Mouse (Mus musculus) thymus, adult 2 months (tissue): ENCODE results near the gene Gm45713. TPM values are rescaled to one million over a fixed set of nuclear protein-coding genes. Genes with fewer than 3 reads are reported as not detected.
"Not testable (repeated sequence)": the region's sequence is repeated elsewhere in the genome, so short reads cannot be mapped to it uniquely, and the experiment has no call there.

Experiments
- DNase-seq: peaks from one replicate; pipeline ENCODE4 v3.0.0; 2021
- H3K27ac ChIP-seq: fragments of 200-500 bp; 2 replicates; pipeline ENCODE4 v1.5.1; 2012; ENCODE audit warnings: low read length, control low read depth; ENCODE audit not compliant: control insufficient read depth, insufficient read depth
- H3K27me3 ChIP-seq: fragments of 200-500 bp; 2 replicates; pipeline ENCODE4 v1.6.1; 2012; ENCODE audit warnings: mild to moderate bottlenecking, low read length, moderate library complexity, mixed read lengths; ENCODE audit not compliant: control insufficient read depth, insufficient read depth
- H3K36me3 ChIP-seq: fragments of 200-500 bp; 2 replicates; pipeline ENCODE4 v1.6.1; 2012; ENCODE audit warnings: mild to moderate bottlenecking, low read length, moderate library complexity; ENCODE audit not compliant: control insufficient read depth, insufficient read depth
- H3K4me1 ChIP-seq: fragments of 200-500 bp; replicated peaks from 2 replicates; pipeline ENCODE4 v1.6.1; 2012; ENCODE audit warnings: low read length; ENCODE audit not compliant: control insufficient read depth, insufficient read depth
- H3K4me3 ChIP-seq: fragments of 200-500 bp; 2 replicates; pipeline ENCODE4 v1.5.1; 2012; ENCODE audit warnings: mild to moderate bottlenecking, low read length, control low read depth, moderate library complexity; ENCODE audit not compliant: control insufficient read depth, insufficient read depth
- CTCF ChIP-seq: fragments of 200-500 bp; IDR thresholded peaks from 2 replicates; pipeline ENCODE4 v1.5.1; 2012; ENCODE audit warnings: mild to moderate bottlenecking, control low read depth, low read length, moderate library complexity, borderline replicate concordance; ENCODE audit not compliant: control insufficient read depth, poor library complexity, insufficient read depth; ENCODE audit errors: extremely low read depth
- POLR2A ChIP-seq: fragments of 200-500 bp; IDR thresholded peaks from 2 replicates; pipeline ENCODE4 v1.6.1; 2012; ENCODE audit warnings: mild to moderate bottlenecking, low read length, control low read depth, moderate library complexity; ENCODE audit not compliant: control insufficient read depth, poor library complexity, insufficient read depth; ENCODE audit errors: extremely low read depth
- WGBS: fragments of 180-500 bp; shearing (Covaris S2); methylation state at CpG from one replicate; pipeline ENCODE4 v1.1.7; 2018; 5-methylcytosine and 5-hydroxymethylcytosine counted together
- polyA plus RNA-seq: library from polyadenylated mRNA; depleted of rRNA; stranded (reverse); fragments of >200 nt; gene quantifications from 2 replicates; pipeline ENCODE4 v1.2.3, GENCODE M21; 2012

Gm45713 gene
- polyA plus RNA-seq, 1 experiment, result 0.27 TPM

DNA sequence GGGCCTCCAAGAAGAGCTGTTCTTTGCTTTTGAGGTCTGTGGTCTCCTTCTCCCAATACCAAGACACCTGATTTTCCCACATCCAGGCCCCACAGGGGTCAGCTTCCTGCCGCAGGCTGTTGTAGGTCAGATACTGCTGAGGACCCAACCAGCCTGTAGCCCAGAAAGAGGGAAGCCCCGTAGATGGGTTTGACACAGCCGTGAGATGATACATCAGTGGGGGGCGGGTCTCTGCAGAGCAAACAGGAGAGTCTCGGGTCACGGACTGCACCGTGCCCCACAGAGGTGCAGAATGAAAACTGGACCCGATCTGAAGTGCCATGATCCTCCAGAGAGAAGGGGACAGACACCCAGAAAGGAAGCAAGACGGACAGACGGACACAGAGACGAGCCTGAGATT, 33.6 kb downstream of the Gm45713 start:
- no peak overlapping the region for H3K27ac ChIP-seq
- no peaks in the 10 kb centered on the region for H3K27me3 ChIP-seq

DNA sequence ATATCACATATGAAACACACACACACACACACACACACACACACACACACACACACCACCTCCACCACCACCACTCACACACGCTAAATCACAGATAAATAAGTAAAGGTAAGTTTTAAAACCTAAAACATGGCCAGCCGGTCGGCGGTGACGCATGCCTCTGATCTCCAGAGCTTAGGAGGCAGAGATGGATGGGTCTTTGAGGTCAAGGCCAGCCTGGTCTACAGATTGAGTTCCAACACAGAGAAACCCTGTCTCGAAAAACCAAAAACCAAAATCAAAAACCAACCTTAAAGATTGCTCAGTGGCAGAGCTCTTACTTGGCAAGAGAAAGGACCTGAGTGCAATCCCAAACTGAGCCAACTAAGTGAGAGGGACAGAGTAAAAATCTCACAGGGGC, 36.0 kb downstream of the Gm45713 start:
- Histone ChIP-seq H3K27me3 (no peaks in the 10 kb centered on the region), H3K36me3 (no peaks in the 10 kb centered on the region), H3K4me3 (no peak overlapping the region), H3K4me1 (no peaks in the 10 kb centered on the region), H3K27ac (no peak overlapping the region)
- WGBS, result 94% methylated on average over 6 of the region's 6 CpGs
- TF ChIP-seq POLR2A, result no peak
- TF ChIP-seq CTCF, result no peak
- no peak for DNase-seq

More for the DNA sequence above, 33.6 kb downstream of the Gm45713 start:
- Histone ChIP-seq H3K4me3 (no peak overlapping the region), H3K4me1 (0 out of 2 replicates have a peak, but pooled peaks cover 2% of the 10 kb centered on the region), H3K36me3 (no peaks in the 10 kb centered on the region)
- TF ChIP-seq POLR2A (no peak), CTCF (no peak)
- 66% methylated on average over 11 of the region's 11 CpGs for WGBS
- no peak for DNase-seq

DNA sequence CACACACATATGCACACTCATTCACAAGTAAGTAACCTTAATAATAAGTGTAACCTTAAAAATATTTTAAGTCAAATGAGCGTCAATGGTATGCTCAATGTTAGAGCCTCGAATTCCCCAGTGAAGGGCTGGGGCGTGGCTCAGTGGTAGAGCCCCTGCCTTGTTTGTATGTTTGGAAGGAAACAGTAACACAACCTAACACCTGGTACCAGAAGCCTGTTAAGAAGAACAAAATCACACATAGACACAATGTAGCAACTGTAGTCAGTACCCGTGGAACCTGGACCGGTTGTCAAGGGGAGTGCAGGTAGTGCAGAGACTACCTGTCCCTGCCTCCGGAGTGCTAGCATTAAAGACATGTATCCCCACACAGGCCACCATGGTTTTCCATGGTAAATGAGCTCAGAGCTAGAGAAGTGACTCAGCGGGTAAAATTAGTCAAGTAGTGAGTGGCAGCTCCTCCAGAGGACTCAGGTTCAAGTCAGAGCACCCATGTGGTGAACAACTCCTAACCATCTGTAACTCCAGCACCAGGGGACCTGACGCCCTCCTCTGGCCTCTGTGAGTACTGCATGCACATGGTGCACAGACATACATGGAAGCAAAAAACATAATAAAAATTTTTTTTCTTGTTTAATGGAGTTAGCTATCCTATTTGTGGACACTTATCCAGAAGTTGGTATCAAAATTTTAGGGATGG, 37.3 kb downstream of the Gm45713 start:
- Histone ChIP-seq H3K4me1 (no peaks in the 10 kb centered on the region; the same call in 1 of the 2 replicates), H3K27me3 (no peaks in the 10 kb centered on the region), H3K4me3 (no peak overlapping the region), H3K36me3 (no peaks in the 10 kb centered on the region), H3K27ac (no peak overlapping the region)
- no peak for DNase-seq
- no peak for TF ChIP-seq POLR2A
- TF ChIP-seq CTCF, result no peak
- whole genome bisulfite sequencing, result 94% methylated on average over 8 of the region's 8 CpGs

DNA sequence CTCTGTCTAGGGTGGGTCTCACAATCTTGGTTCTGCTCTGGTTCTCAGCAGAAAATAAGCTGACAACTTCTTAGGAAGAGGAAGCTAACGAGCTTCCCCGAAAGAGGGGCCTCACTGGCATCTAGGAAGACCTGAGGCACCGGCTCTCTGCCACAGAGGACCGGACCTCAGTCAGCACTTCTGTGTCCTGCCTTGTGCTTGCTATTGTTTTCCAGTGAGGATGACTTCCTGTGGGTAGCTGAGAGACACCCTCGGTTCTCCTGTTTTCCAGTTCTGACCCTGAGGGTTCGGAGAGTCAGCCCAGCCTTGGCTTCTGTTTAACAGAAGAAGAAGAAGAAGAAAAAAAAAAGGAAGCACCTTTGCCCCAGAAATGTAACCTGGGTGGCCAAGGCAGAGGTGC, 38.6 kb downstream of the Gm45713 start:
- 22% methylated on average over 6 of the region's 6 CpGs for WGBS
- no peaks in the 10 kb centered on the region for H3K27me3 ChIP-seq
- no peaks in the 10 kb centered on the region for H3K36me3 ChIP-seq
- H3K27ac ChIP-seq, result no peak overlapping the region
- no peak for TF ChIP-seq POLR2A
- no peak for TF ChIP-seq CTCF
- no peak for DNase-seq
- H3K4me1 ChIP-seq, result peaks cover 5% of the 10 kb centered on the region; the same call in 1 of the 2 replicates
- H3K4me3 ChIP-seq, result no peak overlapping the region

DNA sequence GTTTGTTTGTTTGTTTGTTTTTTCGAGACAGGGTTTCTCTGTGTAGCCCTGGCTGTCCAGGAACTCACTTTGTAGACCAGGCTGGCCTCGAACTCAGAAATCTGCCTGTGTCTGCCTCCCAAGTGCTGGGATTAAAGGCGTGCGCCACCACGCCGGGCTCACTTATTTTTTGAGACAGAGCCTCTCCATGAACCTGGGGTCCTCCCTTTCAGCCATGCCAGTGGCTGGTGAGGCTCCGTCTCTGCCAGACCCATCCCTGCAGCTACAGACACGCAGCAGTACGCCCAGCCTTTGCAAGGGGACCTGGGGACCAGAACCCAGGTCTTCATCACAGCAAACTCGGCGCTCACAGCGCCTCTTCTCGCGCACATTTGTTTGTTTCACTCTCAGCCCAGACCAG, 40.1 kb downstream of the Gm45713 start:
- peaks cover 18% of the 10 kb centered on the region for H3K4me1 ChIP-seq
- not testable (repeated sequence) for H3K27me3 ChIP-seq, H3K4me3 ChIP-seq, H3K36me3 ChIP-seq, H3K27ac ChIP-seq, DNase-seq
- WGBS, result 96% methylated on average over 14 of the region's 14 CpGs

DNA sequence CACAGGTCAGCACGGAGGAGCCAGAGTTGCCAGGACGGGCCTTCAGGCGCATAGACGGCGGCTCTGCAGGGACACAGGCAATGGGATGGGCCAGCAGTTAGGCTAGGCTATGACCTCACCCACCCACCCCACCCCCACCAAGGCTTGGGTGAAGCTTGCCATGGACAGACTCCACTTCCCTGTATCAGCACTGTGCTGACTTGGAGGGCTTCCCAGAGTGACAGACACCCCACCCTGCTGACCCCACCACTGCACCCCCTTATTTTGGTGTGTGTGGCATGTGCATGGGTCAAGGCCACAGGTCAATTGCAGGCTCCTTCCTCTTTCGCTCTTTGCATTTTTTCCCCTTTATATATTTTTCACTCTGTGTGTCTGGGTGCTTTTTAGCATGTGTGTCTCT, 40.7 kb downstream of the Gm45713 start:
- Histone ChIP-seq H3K27ac (no peak overlapping the region), H3K36me3 (no peaks in the 10 kb centered on the region), H3K4me3 (no peak overlapping the region), H3K4me1 (peaks cover 20% of the 10 kb centered on the region), H3K27me3 (peaks cover 10% of the 10 kb centered on the region)
- TF ChIP-seq POLR2A, result no peak
- TF ChIP-seq CTCF, result no peak
- DNase-seq, result no peak
- WGBS, result 92% methylated on average over 6 of the region's 6 CpGs

DNA sequence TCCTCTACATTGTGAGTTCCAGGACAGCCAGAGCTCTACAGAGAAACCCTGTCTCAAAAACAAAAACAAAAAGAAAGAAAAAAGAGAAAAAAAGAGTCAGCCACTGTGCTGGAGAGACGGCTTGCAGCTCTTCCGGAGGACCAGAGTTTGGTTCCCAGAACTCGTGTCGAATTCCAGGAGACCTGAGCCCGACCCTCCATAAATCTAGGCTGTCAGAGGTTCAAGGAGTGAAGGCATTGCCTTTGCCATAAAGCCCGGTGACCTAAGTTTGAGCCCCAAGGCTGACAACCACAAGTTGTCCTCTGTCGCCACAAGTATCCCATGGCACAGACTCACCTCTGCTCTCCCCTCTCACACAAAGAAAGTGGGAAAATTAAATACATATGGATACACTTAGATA, 41.9 kb downstream of the Gm45713 start:
- Histone ChIP-seq H3K4me1 (peaks cover 20% of the 10 kb centered on the region), H3K4me3 (no peak overlapping the region), H3K36me3 (no peaks in the 10 kb centered on the region), H3K27me3 (peaks cover 10% of the 10 kb centered on the region), H3K27ac (no peak overlapping the region)
- TF ChIP-seq CTCF (no peak), POLR2A (no peak)
- DNase-seq, result no peak
- WGBS, result 91% methylated on average over 7 of the region's 7 CpGs
